Mouse (Mus musculus) ES-Bruce4 (cell line): Measurements from ENCODE around the gene Lix1l. TPM values are rescaled to one million over a fixed set of nuclear protein-coding genes. Genes with fewer than 3 reads are reported as not detected.
A peak's percentile ranks its signal among the peaks of the same experiment; 100 is the strongest.

ENCODE experiments used
- H3K27ac ChIP-seq: 2 replicates; pipeline ENCODE4 v1.5.1; 2012; ENCODE audit warnings: low read length, inconsistent platforms; ENCODE audit not compliant: insufficient read depth
- H3K27me3 ChIP-seq: 2 replicates; pipeline ENCODE4 v1.6.1; 2012; ENCODE audit warnings: mild to moderate bottlenecking, low read length, inconsistent platforms; ENCODE audit not compliant: control insufficient read depth, poor library complexity, insufficient read depth, severe bottlenecking
- H3K36me3 ChIP-seq: 2 replicates; pipeline ENCODE4 v1.6.1; 2012; ENCODE audit warnings: inconsistent platforms, mild to moderate bottlenecking, low read length, moderate library complexity; ENCODE audit not compliant: control insufficient read depth, poor library complexity, insufficient read depth, severe bottlenecking
- H3K4me1 ChIP-seq: one replicate; pipeline ENCODE4 v1.8.1; 2011; ENCODE audit warnings: low read length; ENCODE audit not compliant: control insufficient read depth, insufficient read depth
- H3K4me3 ChIP-seq: 2 replicates; pipeline ENCODE4 v1.5.1; 2011; ENCODE audit warnings: low read depth, mild to moderate bottlenecking, low read length
- H3K9ac ChIP-seq: 2 replicates; pipeline ENCODE4 v1.6.1; 2012; ENCODE audit warnings: low read depth, mild to moderate bottlenecking, inconsistent platforms; ENCODE audit not compliant: poor library complexity, severe bottlenecking
- H3K9me3 ChIP-seq: replicated peaks from 2 replicates; pipeline ENCODE4 v1.6.1; 2012; ENCODE audit warnings: mild to moderate bottlenecking, low read length, inconsistent platforms; ENCODE audit not compliant: control insufficient read depth, poor library complexity, insufficient read depth, severe bottlenecking
- CTCF ChIP-seq: IDR thresholded peaks from one replicate; pipeline ENCODE4 v1.8.1; 2011; ENCODE audit warnings: low read depth, low read length
- EP300 ChIP-seq: IDR thresholded peaks from 2 replicates; pipeline ENCODE4 v1.6.1; 2011; ENCODE audit warnings: low read depth, low read length; ENCODE audit not compliant: insufficient read depth
- POLR2A ChIP-seq: IDR thresholded peaks from one replicate; pipeline ENCODE4 v1.8.1; 2011; ENCODE audit warnings: low read length; ENCODE audit not compliant: insufficient read depth
- polyA plus RNA-seq: library from polyadenylated mRNA; stranded (reverse); fragments of >200 nt; gene quantifications from 2 replicates; pipeline ENCODE4 v1.2.4, GENCODE M21; 2011; ENCODE audit warnings: low read depth; ENCODE audit not compliant: missing spikeins, insufficient read depth, insufficient read length

The Lix1l gene
- polyA plus RNA-seq, 1 experiment = 3.1 TPM

DNA sequence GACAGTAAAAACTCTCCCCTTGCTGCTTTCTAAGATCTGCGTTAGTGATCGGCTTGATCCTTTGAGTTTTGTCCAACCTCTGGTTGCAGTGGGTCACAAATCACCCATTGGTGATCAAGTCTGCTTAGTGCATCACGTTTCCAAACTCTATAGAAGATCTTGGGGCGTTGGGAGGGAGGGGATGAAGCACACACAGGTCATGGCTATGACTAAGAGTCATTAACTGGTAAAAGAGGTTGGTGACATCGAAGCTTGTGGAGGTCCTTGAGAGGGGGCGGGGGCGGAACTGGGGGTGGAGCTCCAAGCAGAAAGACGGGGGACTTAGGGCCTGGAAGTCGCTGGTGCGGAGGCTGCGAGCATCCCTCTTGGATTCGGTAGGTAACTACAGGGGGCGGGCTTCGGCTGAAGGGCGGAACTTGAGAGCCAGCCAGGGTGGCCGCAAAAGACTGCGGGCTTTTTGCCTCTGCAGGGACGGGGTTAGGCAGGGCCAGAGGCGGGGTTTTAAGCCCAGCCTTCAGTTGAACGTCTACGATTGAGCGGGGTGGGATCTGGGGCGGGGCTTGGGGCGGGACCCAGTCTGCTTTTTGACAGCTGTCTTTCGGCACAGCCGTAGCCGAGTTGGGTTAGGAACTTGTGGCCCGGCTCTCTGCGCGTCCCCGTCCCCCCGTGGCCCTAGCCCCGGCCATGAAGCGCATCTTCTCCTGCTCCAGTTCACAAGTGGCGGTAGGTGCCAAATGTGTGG lies 68.9 kb downstream of the Lix1l start, which contains the start of gene Ankrd35:
Gene Ankrd35, plus strand, starts transcription at position 405 of the 742 bp plus-strand sequence.
- peaks cover 12% of the 10 kb centered on the region for H3K4me1 ChIP-seq
- H3K9me3 ChIP-seq = no peaks in the 10 kb centered on the region
- peak within 1 kb of the TSS; percentile 55 for H3K27ac ChIP-seq
- peak within 1 kb of the TSS; percentile 61 for H3K4me3 ChIP-seq
- no peaks in the 10 kb centered on the region for H3K27me3 ChIP-seq
- H3K9ac ChIP-seq = no peak within 1 kb of the TSS
- TF ChIP-seq POLR2A (no peak), CTCF (peak; percentile 17), EP300 (peak; percentile 13; the same call in 1 of the 2 replicates)
- no peaks in the 10 kb centered on the region for H3K36me3 ChIP-seq

DNA sequence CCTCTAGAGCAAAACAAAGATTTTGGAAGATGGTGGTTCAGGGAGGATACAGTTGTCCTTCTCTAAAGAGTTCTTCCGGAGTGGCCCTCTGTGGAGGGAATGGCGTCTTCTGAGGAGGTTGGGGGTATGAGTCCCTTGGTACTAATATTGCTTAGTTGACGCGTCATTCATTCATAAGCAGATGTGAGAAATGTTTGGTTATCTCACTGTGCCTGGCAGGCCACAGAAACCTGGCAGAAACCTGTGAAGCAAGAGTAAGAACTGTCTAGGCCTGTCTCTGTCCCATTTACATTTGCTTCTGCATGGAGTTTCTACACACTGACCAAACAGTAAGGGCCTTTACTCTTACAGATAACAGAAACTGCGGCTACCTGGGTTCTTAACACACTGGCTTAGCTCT lies 70.6 kb downstream of the Lix1l start:
- no peaks in the 10 kb centered on the region for H3K36me3 ChIP-seq
- H3K4me1 ChIP-seq = peaks cover 12% of the 10 kb centered on the region
- no peak for TF ChIP-seq CTCF
- no peak overlapping the region for H3K9ac ChIP-seq
- no peaks in the 10 kb centered on the region for H3K9me3 ChIP-seq
- no peak overlapping the region for H3K27ac ChIP-seq
- H3K27me3 ChIP-seq = no peaks in the 10 kb centered on the region
- H3K4me3 ChIP-seq = no peak overlapping the region

DNA sequence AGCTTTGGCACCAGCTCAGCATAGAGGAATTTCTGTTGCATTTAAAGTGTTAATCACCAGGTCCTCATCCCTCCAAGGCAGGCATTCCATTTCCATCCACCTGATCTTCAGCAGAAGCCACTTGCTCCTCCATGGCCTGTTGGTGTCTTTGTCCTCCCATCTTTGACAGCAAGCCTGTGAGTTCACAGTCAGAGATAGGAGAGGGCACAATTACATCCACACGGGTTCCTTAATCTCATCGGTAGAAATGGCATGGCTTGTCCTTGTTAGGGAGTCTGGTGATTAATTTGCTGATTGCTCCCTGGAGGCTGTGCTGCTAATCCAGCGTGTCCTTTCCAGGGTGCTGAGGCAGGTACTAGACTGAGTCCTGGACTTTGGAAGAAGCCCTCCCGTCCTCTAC lies 72.6 kb downstream of the Lix1l start:
- Histone ChIP-seq H3K9me3 (no peaks in the 10 kb centered on the region), H3K4me1 (peaks cover 12% of the 10 kb centered on the region), H3K4me3 (no peak overlapping the region), H3K27ac (peak overlapping the region; percentile 99), H3K27me3 (no peaks in the 10 kb centered on the region), H3K36me3 (no peaks in the 10 kb centered on the region), H3K9ac (no peak overlapping the region)
- TF ChIP-seq POLR2A (no peak), EP300 (no peak), CTCF (no peak)

DNA sequence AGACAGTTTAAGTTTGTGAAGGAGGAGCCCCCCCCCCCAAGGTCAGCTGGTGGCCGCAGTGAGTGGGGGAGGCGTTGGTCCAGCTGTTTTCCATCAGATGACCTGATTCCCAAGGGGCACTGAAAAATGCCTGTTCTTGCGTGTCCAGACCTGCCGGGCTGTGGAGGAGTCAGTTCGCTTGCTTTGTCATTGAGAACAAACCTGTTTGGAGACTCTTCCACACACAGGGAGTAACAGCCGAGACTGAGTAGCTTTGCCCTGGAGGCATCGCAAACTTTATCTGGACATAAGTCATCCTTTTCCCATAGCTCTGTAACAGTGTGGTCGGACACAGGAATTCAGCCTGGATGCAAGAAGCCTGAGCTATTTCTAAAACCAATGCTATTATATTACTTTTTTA lies 73.5 kb downstream of the Lix1l start:
- no peaks in the 10 kb centered on the region for H3K9me3 ChIP-seq
- H3K27me3 ChIP-seq = no peaks in the 10 kb centered on the region
- peak overlapping the region; percentile 61 for H3K9ac ChIP-seq
- H3K27ac ChIP-seq = peak overlapping the region; percentile 99
- H3K4me3 ChIP-seq = peak overlapping the region; percentile 26
- TF ChIP-seq EP300 (peak; percentile 96), POLR2A (no peak)
- H3K36me3 ChIP-seq = no peaks in the 10 kb centered on the region
- peaks cover 12% of the 10 kb centered on the region for H3K4me1 ChIP-seq

DNA sequence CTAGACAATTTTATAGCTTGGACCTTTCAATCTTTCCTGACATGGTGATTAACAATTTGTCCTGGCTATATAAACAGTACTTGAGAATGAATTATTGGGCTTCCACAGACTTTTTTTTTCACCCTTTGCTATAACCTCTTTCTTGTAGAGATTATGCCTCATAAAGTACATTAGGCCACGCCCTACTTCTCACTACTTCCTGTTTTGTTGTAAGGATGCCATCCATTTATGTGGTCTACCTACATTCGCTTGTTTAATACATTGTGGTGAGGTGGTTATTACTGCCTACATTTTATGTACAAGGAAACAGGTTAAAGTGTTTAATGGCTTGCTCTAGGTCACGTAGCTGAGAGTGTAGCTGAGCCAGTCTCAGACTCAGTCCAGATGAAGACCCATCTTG lies 74.2 kb downstream of the Lix1l start:
- H3K27me3 ChIP-seq = no peaks in the 10 kb centered on the region
- H3K9ac ChIP-seq = no peak overlapping the region
- H3K9me3 ChIP-seq = no peaks in the 10 kb centered on the region
- H3K27ac ChIP-seq = peak overlapping the region; percentile 99
- TF ChIP-seq POLR2A = no peak
- no peak for TF ChIP-seq EP300
- no peak for TF ChIP-seq CTCF
- H3K4me3 ChIP-seq = no peak overlapping the region
- peaks cover 13% of the 10 kb centered on the region for H3K4me1 ChIP-seq
- H3K36me3 ChIP-seq = no peaks in the 10 kb centered on the region

DNA sequence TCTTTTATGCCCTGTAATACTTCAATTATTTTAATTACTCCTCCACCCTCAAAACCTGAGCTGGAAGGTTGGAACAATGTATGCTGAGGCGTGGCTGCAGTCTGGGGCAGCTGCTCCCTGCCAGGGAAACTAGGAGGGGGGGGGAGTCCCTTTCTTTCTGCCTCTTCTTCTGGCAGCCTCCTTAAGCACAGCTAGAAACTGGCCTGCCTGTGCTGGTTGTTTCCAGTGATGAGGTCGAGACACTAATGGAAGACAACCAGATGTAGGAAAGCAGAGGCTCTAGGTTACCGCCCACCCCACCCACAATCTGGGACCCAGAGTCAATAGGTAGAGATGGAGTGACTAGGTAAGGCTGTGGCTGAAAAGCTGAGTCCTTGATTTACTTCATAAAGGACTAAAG lies 74.7 kb downstream of the Lix1l start:
- H3K36me3 ChIP-seq = no peaks in the 10 kb centered on the region
- H3K27ac ChIP-seq = peak overlapping the region; percentile 99
- H3K9me3 ChIP-seq = no peaks in the 10 kb centered on the region
- no peak overlapping the region for H3K4me3 ChIP-seq
- H3K27me3 ChIP-seq = no peaks in the 10 kb centered on the region
- peak; percentile 3 for TF ChIP-seq POLR2A
- TF ChIP-seq EP300 = peak; percentile 97
- no peak for TF ChIP-seq CTCF
- H3K9ac ChIP-seq = no peak overlapping the region
- H3K4me1 ChIP-seq = peaks cover 13% of the 10 kb centered on the region

Other genes with a start within 250 kb of the Lix1l start
- gene BC107364, start 148.8 kb upstream of the Lix1l start, polyA plus RNA-seq = 4.6 TPM in 2 replicates
- 0.88 and 1.2 TPM in 2 replicates for gene Hfe2, start 76.0 kb upstream of the Lix1l start, polyA plus RNA-seq
- 450 and 464 TPM in 2 replicates for gene Txnip, start 43.2 kb upstream of the Lix1l start, polyA plus RNA-seq
- gene Gm16253, start 24.2 kb upstream of the Lix1l start, polyA plus RNA-seq = 1.1 and 1.7 TPM in 2 replicates
- gene Polr3gl, start 7.0 kb upstream of the Lix1l start, polyA plus RNA-seq = 16.2 and 22.8 TPM in 2 replicates
- gene Ankrd34a, start 4.5 kb upstream of the Lix1l start, polyA plus RNA-seq = 0.31 and 0.43 TPM in 2 replicates
- gene Rbm8a, start 28.8 kb downstream of the Lix1l start, polyA plus RNA-seq = 325 and 344 TPM in 2 replicates
- 21.4 and 22.3 TPM in 2 replicates for gene Pex11b, start 34.2 kb downstream of the Lix1l start, polyA plus RNA-seq
- gene Gm42957, start 34.3 kb downstream of the Lix1l start, polyA plus RNA-seq = 0.35 TPM in 1 of 2 replicates, not detected in the other
- gene Itga10, start 44.4 kb downstream of the Lix1l start, polyA plus RNA-seq = 0.43 and 1.1 TPM in 2 replicates
- 3.5 and 3.7 TPM in 2 replicates for gene Ankrd35, start 69.0 kb downstream of the Lix1l start, polyA plus RNA-seq
- gene Pias3, start 95.2 kb downstream of the Lix1l start, polyA plus RNA-seq = 31.8 and 42.1 TPM in 2 replicates
- gene Nudt17, start 107.4 kb downstream of the Lix1l start, polyA plus RNA-seq = 9.9 and 10.7 TPM in 2 replicates
- gene Polr3c, start 126.5 kb downstream of the Lix1l start, polyA plus RNA-seq = 43.0 and 46.6 TPM in 2 replicates
- 49.9 and 52.3 TPM in 2 replicates for gene Rnf115, start 126.5 kb downstream of the Lix1l start, polyA plus RNA-seq
- 2.4 and 3.2 TPM in 2 replicates for gene Pdzk1, start 228.1 kb downstream of the Lix1l start, polyA plus RNA-seq
- not detected in 2 replicates for gene Cd160, start 228.2 kb downstream of the Lix1l start, polyA plus RNA-seq